Mouse (Mus musculus) myocyte (in vitro differentiated cells): ENCODE results near the gene Ap4e1.

Source experiments
- MYOG ChIP-seq, 3 experiments: IDR thresholded peaks; one replicate each; pipeline ENCODE4 v1.6.1; 2011; ENCODE audit warnings: control low read depth in 2 of 3, low read depth in 2 of 3, mild to moderate bottlenecking in 2 of 3; ENCODE audit not compliant: insufficient read length in 2 of 3, control insufficient read depth in 1 of 3, insufficient read depth in 1 of 3
- POLR2A ChIP-seq: IDR thresholded peaks from one replicate; pipeline ENCODE4 v1.6.1; 2011; ENCODE audit warnings: low read depth, mild to moderate bottlenecking, control low read depth, moderate library complexity; ENCODE audit not compliant: insufficient read length

DNA sequence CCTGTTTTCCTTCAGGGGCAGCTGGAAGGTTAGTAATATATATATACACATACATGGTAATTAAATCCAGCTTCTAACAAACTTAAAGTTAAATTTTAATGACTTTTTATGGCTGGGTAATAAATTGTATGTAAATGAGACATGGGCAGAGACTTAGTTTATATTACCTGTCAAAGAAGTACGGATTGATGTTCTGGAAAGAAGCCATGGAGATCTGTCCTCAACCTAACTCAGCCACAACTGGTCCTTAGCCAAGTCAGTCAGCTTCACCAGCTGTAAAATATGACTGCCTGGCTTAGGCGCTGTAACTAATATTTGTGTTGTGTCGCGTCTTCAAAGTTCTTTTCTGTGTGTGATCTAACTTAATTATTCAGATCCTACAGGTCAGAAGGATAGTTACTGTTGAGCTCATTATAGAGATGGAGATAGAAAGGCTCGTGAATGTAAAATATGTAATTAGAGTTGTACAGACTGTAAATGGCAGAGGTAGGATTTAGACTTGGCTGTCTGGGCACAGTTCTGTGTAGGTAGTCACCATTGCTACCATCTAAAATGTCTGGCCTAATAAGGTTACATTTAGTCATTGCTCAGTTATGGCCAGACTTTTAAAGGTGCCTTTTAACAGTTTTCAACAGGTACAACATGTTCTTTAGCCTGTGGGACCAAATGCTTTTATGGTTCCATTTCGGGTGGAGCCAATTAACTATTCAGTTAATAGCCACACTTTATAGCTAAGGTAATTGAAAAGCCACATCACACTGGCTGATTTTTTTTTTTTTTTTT is 13.9 kb upstream of the Ap4e1 start:
- no peak for TF ChIP-seq POLR2A
- no peak for TF ChIP-seq MYOG (IDR thresholded peaks at IDR 0.05; ENCODE audit: control insufficient read depth in 1 of 3, insufficient read depth in 1 of 3, insufficient read length in 2 of 3, low read depth in 2 of 3)
